Mouse (Mus musculus) heart, embryonic 11.5 days (tissue): Measurements from ENCODE around the gene Fryl. TPM values are rescaled to one million over a fixed set of nuclear protein-coding genes. Genes with fewer than 3 reads are reported as not detected.

Experiments
- ATAC-seq: fragments of 200-750 bp; cut with Nextera tagmentation; replicated peaks from 2 replicates; pipeline ENCODE4 v1.8.0; 2017; ENCODE audit warnings: moderate library complexity; ENCODE audit not compliant: insufficient number of reproducible peaks, low FRiP score, low TSS enrichment
- H3K27ac ChIP-seq: fragments of 300-500 bp; sonication (generic); 2 replicates; pipeline ENCODE4 v1.5.1; 2014; ENCODE audit warnings: mild to moderate bottlenecking, low read depth, low read length
- H3K27me3 ChIP-seq: fragments of 300-500 bp; sonication (generic); 2 replicates; pipeline ENCODE4 v1.6.1; 2014; ENCODE audit warnings: mild to moderate bottlenecking, low read length, mixed read lengths; ENCODE audit not compliant: control insufficient read depth, insufficient read depth
- H3K36me3 ChIP-seq: fragments of 300-500 bp; sonication (generic); 2 replicates; pipeline ENCODE4 v1.6.1; 2014; ENCODE audit warnings: mild to moderate bottlenecking, low read length, moderate library complexity, mixed read lengths; ENCODE audit not compliant: control insufficient read depth, insufficient read depth
- H3K4me1 ChIP-seq: fragments of 300-500 bp; sonication (generic); 2 replicates; pipeline ENCODE4 v1.6.1; 2014; ENCODE audit warnings: low read length; ENCODE audit not compliant: control insufficient read depth, insufficient read depth
- H3K4me2 ChIP-seq: fragments of 300-500 bp; sonication (generic); 2 replicates; pipeline ENCODE4 v1.6.1; 2014; ENCODE audit warnings: mild to moderate bottlenecking, moderate library complexity
- H3K4me3 ChIP-seq: fragments of 300-500 bp; sonication (generic); 2 replicates; pipeline ENCODE4 v1.5.1; 2014; ENCODE audit warnings: low read depth, low read length
- H3K9ac ChIP-seq: fragments of 300-500 bp; sonication (generic); 2 replicates; pipeline ENCODE4 v1.6.1; 2014; ENCODE audit warnings: mild to moderate bottlenecking, low read depth, low read length, moderate library complexity
- H3K9me3 ChIP-seq: fragments of 300-500 bp; sonication (generic); replicated peaks from 2 replicates; pipeline ENCODE4 v1.6.1; 2016; ENCODE audit warnings: low read length; ENCODE audit not compliant: control insufficient read depth
- WGBS: fragments of 180-500 bp; shearing (Covaris S2); extraction: QIAGEN DNeasy Blood & Tissue Kit; methylation state at CpG from one replicate; pipeline ENCODE4 v1.1.7; 2014; ENCODE audit not compliant: insufficient replicate concordance; 5-methylcytosine and 5-hydroxymethylcytosine counted together
- polyA plus RNA-seq: library from polyadenylated mRNA; unstranded; fragments of >200 nt; fragmentation: Nextera tagmentation; extraction: Ambion mirVana; gene quantifications from 2 replicates; pipeline ENCODE4 v1.2.1, GENCODE M21; 2014

Fryl gene
- polyA plus RNA-seq, 1 experiment from 2014 or later, result 40.8 TPM

DNA sequence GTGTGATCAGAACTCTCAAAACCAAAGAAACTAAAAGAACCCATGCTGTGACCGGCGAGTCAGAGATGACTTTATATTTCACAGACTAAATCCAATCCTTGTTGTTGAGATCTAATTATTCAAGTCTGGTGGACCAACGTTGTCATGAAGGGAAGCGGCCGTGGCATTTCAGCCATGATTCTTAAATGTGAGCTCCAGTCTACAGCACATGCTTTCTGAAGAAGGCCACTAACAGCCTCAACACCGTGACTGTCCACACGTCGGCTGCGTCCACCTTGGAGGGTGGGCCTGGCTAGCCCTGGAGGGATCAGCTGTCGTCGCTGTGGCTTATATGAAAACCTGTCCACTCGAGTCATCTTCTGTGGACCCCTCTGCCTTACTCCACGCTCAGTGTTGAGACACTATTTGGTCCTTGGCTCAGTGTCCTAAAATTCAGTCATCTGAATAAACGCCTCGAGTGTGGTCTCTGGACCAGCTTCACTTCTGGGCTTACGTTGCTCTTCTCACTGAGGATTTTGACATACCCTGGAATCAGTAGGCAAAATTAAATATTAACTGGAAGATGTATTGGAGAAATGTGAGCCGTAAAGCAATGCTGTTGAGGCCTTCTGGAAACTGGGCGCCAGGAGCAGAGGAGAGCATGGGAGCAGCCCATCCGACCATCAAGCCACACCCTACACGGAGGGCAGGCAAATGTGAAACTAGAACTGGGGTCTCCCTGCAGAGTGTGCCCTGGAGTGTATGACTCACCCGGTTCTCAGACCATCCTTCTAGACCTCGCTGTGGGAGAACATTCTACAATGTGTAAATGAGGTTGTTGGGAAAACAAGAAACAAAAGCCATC is 46.1 kb downstream of the Fryl start:
- no peak for ATAC-seq
- H3K27ac ChIP-seq, result 0 out of 2 replicates have a peak overlapping the region, but pooled peaks have one; percentile 15
- no peaks in the 10 kb centered on the region for H3K27me3 ChIP-seq
- no peak overlapping the region for H3K9ac ChIP-seq
- 87% methylated on average over 22 of the region's 22 CpGs for WGBS
- no peak overlapping the region for H3K4me3 ChIP-seq
- no peak overlapping the region for H3K4me2 ChIP-seq
- H3K9me3 ChIP-seq, result no peaks in the 10 kb centered on the region
- peaks cover 23% of the 10 kb centered on the region for H3K4me1 ChIP-seq
- peaks cover 4% of the 10 kb centered on the region; the same call in 1 of the 2 replicates for H3K36me3 ChIP-seq

DNA sequence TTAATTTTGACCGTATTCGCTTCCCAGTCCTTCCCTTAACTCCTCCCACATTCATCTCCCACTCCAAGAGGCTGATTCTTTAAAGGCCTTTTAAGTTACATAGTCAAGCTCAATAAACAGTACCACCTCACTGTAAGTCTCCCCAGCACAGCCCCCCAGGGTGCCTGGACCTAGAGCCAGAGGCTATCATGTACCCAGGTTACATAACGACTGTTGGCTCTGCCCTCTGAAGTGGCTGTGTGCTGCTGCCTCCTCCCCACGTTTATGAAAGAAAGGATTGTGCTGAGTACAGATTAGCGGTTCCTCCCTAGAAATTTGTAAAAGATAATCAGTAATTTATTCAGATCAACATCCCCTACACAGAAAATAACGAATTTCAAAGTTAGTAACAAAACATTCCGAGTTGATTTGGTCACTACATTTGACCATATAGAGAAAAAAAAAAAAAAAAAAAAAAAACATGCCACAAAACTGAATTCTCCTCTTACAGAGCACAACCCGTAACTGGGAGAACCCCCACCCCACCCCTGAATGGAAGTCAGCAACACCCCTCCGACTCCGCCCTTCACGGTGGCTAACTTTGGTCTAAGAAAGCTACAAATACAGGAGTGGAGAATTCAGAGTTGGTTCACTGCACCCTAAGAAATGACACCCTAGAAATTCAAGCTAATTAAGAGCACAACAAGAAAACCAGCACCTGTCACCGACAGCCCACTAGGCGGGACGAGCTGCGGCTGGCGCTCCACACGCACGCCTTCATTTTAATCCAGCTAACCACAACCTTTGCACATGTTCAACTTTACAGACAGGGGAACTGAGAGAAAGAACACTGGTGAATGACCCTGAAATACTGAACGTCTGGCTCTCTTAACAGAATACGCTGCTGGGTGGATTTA is 47.0 kb downstream of the Fryl start:
- Histone ChIP-seq H3K36me3 (peaks cover 4% of the 10 kb centered on the region; the same call in 1 of the 2 replicates), H3K9me3 (no peaks in the 10 kb centered on the region), H3K27ac (peak overlapping the region; percentile 41; the same call in 1 of the 2 replicates), H3K4me1 (peaks cover 26% of the 10 kb centered on the region), H3K27me3 (no peaks in the 10 kb centered on the region), H3K4me3 (no peak overlapping the region), H3K9ac (no peak overlapping the region), H3K4me2 (no peak overlapping the region)
- 76% methylated on average over 20 of the region's 20 CpGs for WGBS
- ATAC-seq, result no peak

DNA sequence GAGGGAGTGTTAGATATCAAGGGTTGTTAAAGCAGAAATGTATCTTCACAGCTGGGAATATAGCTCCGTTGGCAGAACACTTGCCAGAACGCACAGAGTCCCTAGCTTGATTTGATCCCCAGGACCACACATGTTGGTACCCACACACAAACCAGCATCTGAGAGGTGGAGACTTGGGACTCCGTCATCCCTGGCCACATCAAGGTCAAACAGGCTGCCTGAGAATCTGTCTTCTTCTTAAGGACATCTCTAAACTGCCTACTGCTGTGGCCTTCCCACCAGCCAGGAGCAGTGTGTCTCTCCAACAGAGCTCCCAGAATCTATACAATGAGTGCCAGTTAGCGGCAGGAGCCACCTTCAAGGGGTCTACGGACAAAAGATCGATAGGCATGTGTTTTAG is 47.8 kb downstream of the Fryl start:
- Histone ChIP-seq H3K4me2 (no peak overlapping the region), H3K4me1 (peaks cover 23% of the 10 kb centered on the region), H3K9me3 (no peaks in the 10 kb centered on the region), H3K4me3 (no peak overlapping the region), H3K27me3 (no peaks in the 10 kb centered on the region), H3K27ac (peak overlapping the region; percentile 41; the same call in 1 of the 2 replicates), H3K9ac (no peak overlapping the region), H3K36me3 (peaks cover 4% of the 10 kb centered on the region; the same call in 1 of the 2 replicates)
- WGBS, result 72% methylated on average over 6 of the region's 6 CpGs
- ATAC-seq, result no peak

- peaks cover 27% of the 10 kb centered on the region for H3K4me1 ChIP-seq
- H3K27me3 ChIP-seq, result no peaks in the 10 kb centered on the region
- H3K9me3 ChIP-seq, result no peaks in the 10 kb centered on the region
- peak overlapping the region; percentile 87 for H3K27ac ChIP-seq
- WGBS, result 50% methylated on average over 9 of the region's 9 CpGs
- no peak overlapping the region for H3K4me3 ChIP-seq
- peak overlapping the region; percentile 43; the same call in 1 of the 2 replicates for H3K9ac ChIP-seq
- ATAC-seq, result no peak
- H3K4me2 ChIP-seq, result peak overlapping the region; percentile 46
- peaks cover 4% of the 10 kb centered on the region; the same call in 1 of the 2 replicates for H3K36me3 ChIP-seq
Measured at GRCm38 (mm10) chr5:73206722-73207121, 49.7 kb downstream of the Fryl start.

DNA sequence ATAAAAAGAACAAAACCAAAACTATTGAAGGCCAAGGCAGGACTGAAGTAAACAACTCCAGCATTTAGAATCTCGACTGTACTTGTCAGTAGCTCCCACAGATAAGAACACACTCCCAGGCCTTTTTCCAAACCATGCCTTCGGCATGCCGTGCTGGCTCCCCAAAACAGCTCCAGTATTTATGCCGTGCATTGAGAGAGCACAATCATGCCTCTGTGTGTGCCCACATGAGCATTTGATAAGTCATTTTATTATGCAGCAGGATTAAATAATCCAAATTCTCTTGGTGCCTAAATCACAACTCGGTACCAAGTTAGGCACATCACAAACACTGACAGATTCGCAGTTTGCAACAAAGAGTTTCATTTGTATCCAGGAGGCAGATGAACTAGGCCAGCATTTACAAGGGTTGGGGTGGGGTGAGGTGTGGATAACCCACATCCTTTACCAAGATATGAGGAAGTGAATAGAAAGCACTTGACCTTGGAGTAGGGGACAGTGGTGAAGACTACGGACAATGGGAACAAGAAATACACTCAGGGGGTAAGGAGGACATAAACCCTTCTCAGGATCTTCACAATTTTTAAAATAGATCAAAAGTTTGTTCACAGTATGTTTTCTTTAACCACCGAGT is 50.3 kb downstream of the Fryl start:
- H3K9ac ChIP-seq, result peak overlapping the region; percentile 29; the same call in 1 of the 2 replicates
- peaks cover 31% of the 10 kb centered on the region for H3K4me1 ChIP-seq
- H3K4me2 ChIP-seq, result peak overlapping the region; percentile 17
- H3K9me3 ChIP-seq, result no peaks in the 10 kb centered on the region
- 50% methylated on average over 8 of the region's 8 CpGs for WGBS
- peaks cover 4% of the 10 kb centered on the region; the same call in 1 of the 2 replicates for H3K36me3 ChIP-seq
- no peak for ATAC-seq
- H3K27me3 ChIP-seq, result no peaks in the 10 kb centered on the region
- H3K4me3 ChIP-seq, result no peak overlapping the region
- H3K27ac ChIP-seq, result peak overlapping the region; percentile 87

GRCm38 (mm10) chr5:73205050-73205449 is 51.4 kb downstream of the Fryl start:
- peaks cover 42% of the 10 kb centered on the region for H3K4me1 ChIP-seq

GRCm38 (mm10) chr5:73202498-73202897 is 53.9 kb downstream of the Fryl start:
- H3K27ac ChIP-seq, result no peak overlapping the region
- H3K36me3 ChIP-seq, result no peaks in the 10 kb centered on the region
- H3K9me3 ChIP-seq, result no peaks in the 10 kb centered on the region
- 89% methylated on average over 6 of the region's 6 CpGs for WGBS
- no peak overlapping the region for H3K4me3 ChIP-seq
- H3K9ac ChIP-seq, result no peak overlapping the region
- H3K4me1 ChIP-seq, result peaks cover 41% of the 10 kb centered on the region
- no peak overlapping the region for H3K4me2 ChIP-seq
- no peaks in the 10 kb centered on the region for H3K27me3 ChIP-seq
- ATAC-seq, result no peak

More at GRCm38 (mm10) chr5:73205050-73205449, 51.4 kb downstream of the Fryl start:
- H3K4me2 ChIP-seq, result no peak overlapping the region
- H3K9me3 ChIP-seq, result no peaks in the 10 kb centered on the region
- WGBS, result 81% methylated on average over 3 of the region's 3 CpGs
- H3K9ac ChIP-seq, result no peak overlapping the region
- no peak for ATAC-seq
- H3K27ac ChIP-seq, result no peak overlapping the region
- H3K4me3 ChIP-seq, result no peak overlapping the region
- no peaks in the 10 kb centered on the region for H3K27me3 ChIP-seq
- no peaks in the 10 kb centered on the region; the same call in 1 of the 2 replicates for H3K36me3 ChIP-seq

DNA sequence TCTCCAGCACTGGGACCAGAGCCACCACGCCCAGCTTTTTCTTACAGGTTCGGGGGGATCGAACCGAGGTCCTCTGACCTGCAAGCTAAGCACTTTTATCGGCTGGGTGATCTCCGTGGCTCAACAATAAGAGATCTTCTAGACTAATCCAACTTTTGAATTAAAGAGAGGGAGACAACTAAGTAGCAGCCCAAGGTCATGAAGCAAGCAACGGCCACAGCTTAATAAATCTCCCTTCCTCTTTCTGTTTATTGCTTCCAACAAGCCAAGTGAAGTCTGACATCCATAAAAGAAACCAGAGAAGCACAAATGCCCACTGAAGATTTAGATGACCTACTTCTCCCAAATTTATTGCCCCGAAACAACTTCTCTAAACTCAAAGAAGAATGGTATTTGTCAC is 54.3 kb downstream of the Fryl start:
- Histone ChIP-seq H3K4me2 (no peak overlapping the region), H3K9me3 (no peaks in the 10 kb centered on the region), H3K9ac (no peak overlapping the region), H3K27me3 (no peaks in the 10 kb centered on the region), H3K36me3 (no peaks in the 10 kb centered on the region), H3K4me1 (peaks cover 41% of the 10 kb centered on the region), H3K27ac (no peak overlapping the region), H3K4me3 (no peak overlapping the region)
- no peak for ATAC-seq
- 90% methylated on average over 8 of the region's 8 CpGs for WGBS
